Mouse (Mus musculus): ENCODE data around the gene Vps13c. TPM values are rescaled to one million over a fixed set of nuclear protein-coding genes. Genes with fewer than 3 reads are reported as not detected.
A peak's percentile ranks its signal among the peaks of the same experiment; 100 is the strongest.

Vps13c gene
- polyA plus RNA-seq, 1 experiment from 2014 or later, result 8.0 TPM

- H3K36me3 ChIP-seq, result no peaks in the 10 kb centered on the region
- no peak overlapping the region for H3K9ac ChIP-seq
- no peaks in the 10 kb centered on the region for H3K27me3 ChIP-seq
- H3K9me3 ChIP-seq, result no peaks in the 10 kb centered on the region
- 14% methylated on average over 8 of the region's 8 CpGs for WGBS
- no peaks in the 10 kb centered on the region for H3K4me1 ChIP-seq (replicated peaks)
- ATAC-seq (ENCODE audit: low read depth), result no peak
- H3K4me3 ChIP-seq, result no peak overlapping the region
- no peak overlapping the region for H3K27ac ChIP-seq (replicated peaks)
- no peak overlapping the region for H3K4me2 ChIP-seq
These were observed 26.4 kb upstream of the Vps13c start for GRCm38 (mm10) chr9:67813665-67814337.

- 68% methylated on average over 2 of the region's 2 CpGs for WGBS
- H3K9me3 ChIP-seq, result no peaks in the 10 kb centered on the region
- H3K36me3 ChIP-seq, result no peaks in the 10 kb centered on the region
- no peak overlapping the region for H3K4me3 ChIP-seq
- no peaks in the 10 kb centered on the region for H3K4me1 ChIP-seq (replicated peaks)
- H3K4me2 ChIP-seq, result no peak overlapping the region
- ATAC-seq (ENCODE audit: low read depth), result no peak
- no peaks in the 10 kb centered on the region for H3K27me3 ChIP-seq
- H3K9ac ChIP-seq, result no peak overlapping the region
- H3K27ac ChIP-seq (replicated peaks), result no peak overlapping the region
These were observed 23.8 kb upstream of the Vps13c start for GRCm38 (mm10) chr9:67816172-67816928.

- Histone ChIP-seq H3K9me3 (no peaks in the 10 kb centered on the region), H3K4me3 (no peak overlapping the region)
These were observed 22.1 kb upstream of the Vps13c start for GRCm38 (mm10) chr9:67817898-67818667.

GRCm38 (mm10) chr9:67818668-67818950 lies 21.6 kb upstream of the Vps13c start:
- H3K4me2 ChIP-seq, result no peak overlapping the region
- no peaks in the 10 kb centered on the region for H3K27me3 ChIP-seq
- no peak overlapping the region for H3K27ac ChIP-seq (replicated peaks)
- no peaks in the 10 kb centered on the region for H3K9me3 ChIP-seq
- H3K4me1 ChIP-seq (replicated peaks), result no peaks in the 10 kb centered on the region
- WGBS, result 93% methylated on average over 4 of the region's 4 CpGs
- no peak overlapping the region for H3K4me3 ChIP-seq
- ATAC-seq (ENCODE audit: low read depth), result no peak
- no peaks in the 10 kb centered on the region for H3K36me3 ChIP-seq
- H3K9ac ChIP-seq, result no peak overlapping the region

More at GRCm38 (mm10) chr9:67817898-67818667, 22.1 kb upstream of the Vps13c start:
- Histone ChIP-seq H3K27me3 (no peaks in the 10 kb centered on the region), H3K4me1 (replicated peaks) (no peaks in the 10 kb centered on the region), H3K4me2 (no peak overlapping the region), H3K36me3 (no peaks in the 10 kb centered on the region), H3K27ac (replicated peaks) (no peak overlapping the region), H3K9ac (no peak overlapping the region)
- 60% methylated on average over 10 of the region's 10 CpGs for WGBS
- no peak for ATAC-seq (ENCODE audit: low read depth)

GRCm38 (mm10) chr9:67823131-67823530 lies 17.1 kb upstream of the Vps13c start:
- ATAC-seq (ENCODE audit: low read depth), result no peak
- Histone ChIP-seq H3K36me3 (no peaks in the 10 kb centered on the region), H3K9me3 (no peaks in the 10 kb centered on the region), H3K27ac (replicated peaks) (no peak overlapping the region), H3K9ac (no peak overlapping the region), H3K27me3 (no peaks in the 10 kb centered on the region), H3K4me3 (no peak overlapping the region), H3K4me2 (no peak overlapping the region), H3K4me1 (replicated peaks) (no peaks in the 10 kb centered on the region)
- 70% methylated on average over 5 of the region's 5 CpGs for WGBS

- H3K27ac ChIP-seq (replicated peaks), result no peak overlapping the region
- H3K4me2 ChIP-seq, result no peak overlapping the region
- H3K4me1 ChIP-seq (replicated peaks), result peaks cover under 1% of the 10 kb centered on the region; the same call in 1 of the 2 replicates
- 80% methylated on average over 7 of the region's 7 CpGs for WGBS
- no peaks in the 10 kb centered on the region for H3K9me3 ChIP-seq
- ATAC-seq (ENCODE audit: low read depth), result no peak
- H3K36me3 ChIP-seq, result no peaks in the 10 kb centered on the region
- H3K9ac ChIP-seq, result no peak overlapping the region
- peaks cover 20% of the 10 kb centered on the region for H3K27me3 ChIP-seq
- H3K4me3 ChIP-seq, result no peak overlapping the region
These were observed 14.7 kb upstream of the Vps13c start for GRCm38 (mm10) chr9:67825527-67825926.

GRCm38 (mm10) chr9:67828182-67828581 lies 12.0 kb upstream of the Vps13c start:
- no peaks in the 10 kb centered on the region for H3K36me3 ChIP-seq
- no peaks in the 10 kb centered on the region for H3K9me3 ChIP-seq
- no peak overlapping the region for H3K9ac ChIP-seq
- 10% methylated on average over 3 of the region's 3 CpGs for WGBS
- H3K4me2 ChIP-seq, result no peak overlapping the region
- H3K4me1 ChIP-seq (replicated peaks), result peaks cover 20% of the 10 kb centered on the region
- no peak overlapping the region for H3K4me3 ChIP-seq
- peaks cover 45% of the 10 kb centered on the region for H3K27me3 ChIP-seq
- no peak for ATAC-seq (ENCODE audit: low read depth)
- H3K27ac ChIP-seq (replicated peaks), result no peak overlapping the region

GRCm38 (mm10) chr9:67830411-67831358 lies 9.5 kb upstream of the Vps13c start:
- Histone ChIP-seq H3K9me3 (no peaks in the 10 kb centered on the region), H3K4me3 (peak overlapping the region; percentile 59), H3K27me3 (peaks cover 55% of the 10 kb centered on the region), H3K9ac (peak overlapping the region; percentile 68), H3K36me3 (no peaks in the 10 kb centered on the region), H3K4me2 (peak overlapping the region; percentile 73), H3K27ac (replicated peaks) (no peak overlapping the region), H3K4me1 (replicated peaks) (peaks cover 20% of the 10 kb centered on the region)
- peak; percentile 89 for ATAC-seq (ENCODE audit: low read depth)
- 3% methylated on average over 66 of the region's 84 CpGs for WGBS

GRCm38 (mm10) chr9:67831359-67832045 lies 8.7 kb upstream of the Vps13c start:
- ATAC-seq (ENCODE audit: low read depth), result peak; percentile 76
- H3K4me3 ChIP-seq, result peak overlapping the region; percentile 59
- H3K27me3 ChIP-seq, result peaks cover 55% of the 10 kb centered on the region
- no peaks in the 10 kb centered on the region for H3K9me3 ChIP-seq
- H3K36me3 ChIP-seq, result no peaks in the 10 kb centered on the region
- peaks cover 20% of the 10 kb centered on the region for H3K4me1 ChIP-seq (replicated peaks)
- WGBS, result under 1% methylated on average over 57 of the region's 57 CpGs
- H3K9ac ChIP-seq, result peak overlapping the region; percentile 68
- H3K27ac ChIP-seq (replicated peaks), result no peak overlapping the region
- peak overlapping the region; percentile 73 for H3K4me2 ChIP-seq

GRCm38 (mm10) chr9:67832046-67832605 lies 8.1 kb upstream of the Vps13c start, which contains the start of gene C2cd4a:
Gene C2cd4a, minus strand, starts transcription at chr9:67832330.
- no peak within 1 kb of the TSS for H3K27ac ChIP-seq (replicated peaks)
- H3K27me3 ChIP-seq, result peaks cover 55% of the 10 kb centered on the region
- H3K4me3 ChIP-seq, result peak within 1 kb of the TSS; percentile 59
- 5% methylated on average over 20 of the region's 20 CpGs for WGBS
- H3K4me1 ChIP-seq (replicated peaks), result peaks cover 20% of the 10 kb centered on the region
- no peaks in the 10 kb centered on the region for H3K36me3 ChIP-seq
- H3K9me3 ChIP-seq, result no peaks in the 10 kb centered on the region
- no peak for ATAC-seq (ENCODE audit: low read depth)
- H3K4me2 ChIP-seq, result peak within 1 kb of the TSS; percentile 73
- peak within 1 kb of the TSS; percentile 68 for H3K9ac ChIP-seq

- 94% methylated on average over 5 of the region's 5 CpGs for WGBS
- no peak overlapping the region for H3K4me3 ChIP-seq
- H3K27me3 ChIP-seq, result peaks cover 45% of the 10 kb centered on the region
- H3K27ac ChIP-seq (replicated peaks), result no peak overlapping the region
- H3K4me2 ChIP-seq, result no peak overlapping the region
- no peaks in the 10 kb centered on the region for H3K36me3 ChIP-seq
- ATAC-seq (ENCODE audit: low read depth), result no peak
- no peaks in the 10 kb centered on the region for H3K9me3 ChIP-seq
- H3K9ac ChIP-seq, result no peak overlapping the region
- peaks cover 20% of the 10 kb centered on the region for H3K4me1 ChIP-seq (replicated peaks)
These were observed 5.7 kb upstream of the Vps13c start for GRCm38 (mm10) chr9:67834535-67834934.
